Mouse (Mus musculus) liver, adult 2 months (tissue): ENCODE results near the gene Lrg1. TPM values are rescaled to one million over a fixed set of nuclear protein-coding genes. Genes with fewer than 3 reads are reported as not detected.

Experiments used
- DNase-seq: peaks from one replicate; pipeline ENCODE4 v3.0.0-alpha.2; 2011; ENCODE audit warnings: low read depth, low spot score; ENCODE audit errors: extremely low read depth
- H3K27ac ChIP-seq: fragments of 200-500 bp; replicated peaks from 2 replicates; pipeline ENCODE4 v1.5.1; 2012; ENCODE audit warnings: low read depth, mild to moderate bottlenecking, control low read depth, inconsistent platforms, low read length; ENCODE audit not compliant: insufficient read depth
- H3K27me3 ChIP-seq: fragments of 200-500 bp; 2 replicates; pipeline ENCODE4 v1.6.1; 2012; ENCODE audit warnings: mild to moderate bottlenecking, moderate library complexity, low read length, inconsistent platforms; ENCODE audit not compliant: control insufficient read depth, insufficient read depth
- H3K36me3 ChIP-seq: fragments of 200-500 bp; 2 replicates; pipeline ENCODE4 v1.6.1; 2012; ENCODE audit warnings: low read length, inconsistent platforms; ENCODE audit not compliant: control insufficient read depth, insufficient read depth
- H3K4me1 ChIP-seq: fragments of 200-500 bp; 2 replicates; pipeline ENCODE4 v1.6.1; 2011; ENCODE audit warnings: low read length; ENCODE audit not compliant: control insufficient read depth, insufficient read depth
- H3K4me3 ChIP-seq: fragments of 200-500 bp; 2 replicates; pipeline ENCODE4 v1.5.1; 2011; ENCODE audit warnings: low read depth, mild to moderate bottlenecking, control low read depth, low read length, moderate library complexity; ENCODE audit not compliant: insufficient read depth
- H3K79me2 ChIP-seq: fragments of 200-500 bp; 2 replicates; pipeline ENCODE4 v1.6.1; 2012; ENCODE audit warnings: inconsistent platforms, mild to moderate bottlenecking, low read length, moderate library complexity; ENCODE audit not compliant: control insufficient read depth, insufficient read depth
- H3K9ac ChIP-seq: fragments of 200-500 bp; 2 replicates; pipeline ENCODE4 v1.6.1; 2012; ENCODE audit warnings: low read depth, mild to moderate bottlenecking, control low read depth, inconsistent platforms, low read length
- CTCF ChIP-seq: fragments of 200-500 bp; IDR thresholded peaks from 2 replicates; pipeline ENCODE4 v1.5.1; 2011; ENCODE audit warnings: low read depth, low read length, control low read depth
- POLR2A ChIP-seq: fragments of 200-500 bp; IDR thresholded peaks from 2 replicates; pipeline ENCODE4 v1.6.1; 2011; ENCODE audit warnings: low read length, control low read depth; ENCODE audit not compliant: insufficient read depth; ENCODE audit errors: extremely low read depth
- whole genome bisulfite sequencing: fragments of 180-500 bp; shearing (Covaris S2); methylation state at CpG from one replicate; pipeline ENCODE4 v1.1.7; 2018; 5-methylcytosine and 5-hydroxymethylcytosine counted together
- polyA plus RNA-seq: library from polyadenylated mRNA; depleted of rRNA; stranded (reverse); fragments of >200 nt; gene quantifications from 2 replicates; pipeline ENCODE4 v1.2.3, GENCODE M21; 2012; rRNA removed
- total RNA-seq: library from RNA; depleted of rRNA; stranded (reverse); fragments of >200 nt; gene quantifications from 2 replicates; pipeline ENCODE4 v1.2.3, GENCODE M21; 2014; rRNA removed

Lrg1 gene
- 90.0 and 116 TPM in 2 replicates for total RNA-seq
- polyA plus RNA-seq = 543 and 600 TPM in 2 replicates

GRCm38 (mm10) chr17:56121826-56122225 is at the start of gene Lrg1:
Gene Lrg1 (minus strand): TSS chr17:56122001.
- Histone ChIP-seq H3K79me2 (peaks cover 10% of the 10 kb centered on the region; the same call in 1 of the 2 replicates), H3K4me3 (peak within 1 kb of the TSS; percentile 86), H3K36me3 (no peaks in the 10 kb centered on the region), H3K4me1 (peaks cover 13% of the 10 kb centered on the region), H3K9ac (peak within 1 kb of the TSS; percentile 92), H3K27ac (peak within 1 kb of the TSS; percentile 95), H3K27me3 (no peaks in the 10 kb centered on the region)
- no peak for TF ChIP-seq POLR2A
- TF ChIP-seq CTCF = no peak
- WGBS = 8% methylated on average over 2 of the region's 2 CpGs
- peak; percentile 84 for DNase-seq

DNA sequence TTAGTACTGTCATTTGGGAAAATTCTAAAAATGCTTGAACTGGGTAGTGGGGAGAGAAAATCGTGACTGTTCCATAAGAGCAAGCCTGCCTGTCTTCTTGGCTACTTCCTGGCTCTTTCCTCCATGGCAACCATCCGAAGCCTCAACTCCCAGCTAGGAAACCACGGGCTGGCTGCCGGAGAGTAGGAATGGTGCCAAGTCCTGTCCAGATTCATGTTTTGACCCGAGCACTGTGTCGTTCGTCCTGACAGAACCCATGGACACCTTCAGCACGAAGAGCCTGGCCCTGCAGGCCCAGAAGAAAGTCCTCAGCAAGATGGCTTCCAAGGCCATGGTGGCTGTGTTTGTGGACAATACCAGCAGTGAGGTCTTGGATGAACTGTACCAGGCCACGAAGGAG is 49.7 kb upstream of the Lrg1 start:
- DNase-seq = peak; percentile 73
- 22% methylated on average over 9 of the region's 9 CpGs for WGBS

GRCm38 (mm10) chr17:56170636-56171035 is 48.8 kb upstream of the Lrg1 start:
- 43% methylated on average over 10 of the region's 10 CpGs for WGBS
- Histone ChIP-seq H3K4me1 (peaks cover 44% of the 10 kb centered on the region), H3K27me3 (no peaks in the 10 kb centered on the region), H3K4me3 (no peak overlapping the region), H3K9ac (peak overlapping the region; percentile 31), H3K27ac (peak overlapping the region; percentile 91), H3K79me2 (peaks cover 16% of the 10 kb centered on the region), H3K36me3 (peaks cover 3% of the 10 kb centered on the region; the same call in 1 of the 2 replicates)
- TF ChIP-seq POLR2A (no peak), CTCF (0 out of 2 replicates have a peak, but pooled peaks have one; percentile 5)
- DNase-seq = peak; percentile 87

More for the DNA sequence above, 49.7 kb upstream of the Lrg1 start:
- H3K27ac ChIP-seq = peak overlapping the region; percentile 91
- TF ChIP-seq POLR2A (no peak), CTCF (no peak)
- H3K4me3 ChIP-seq = peak overlapping the region; percentile 3; the same call in 1 of the 2 replicates
- H3K36me3 ChIP-seq = peaks cover 7% of the 10 kb centered on the region; the same call in 1 of the 2 replicates
- H3K9ac ChIP-seq = peak overlapping the region; percentile 51
- H3K79me2 ChIP-seq = peaks cover 16% of the 10 kb centered on the region
- peaks cover 40% of the 10 kb centered on the region for H3K4me1 ChIP-seq
- no peaks in the 10 kb centered on the region for H3K27me3 ChIP-seq

DNA sequence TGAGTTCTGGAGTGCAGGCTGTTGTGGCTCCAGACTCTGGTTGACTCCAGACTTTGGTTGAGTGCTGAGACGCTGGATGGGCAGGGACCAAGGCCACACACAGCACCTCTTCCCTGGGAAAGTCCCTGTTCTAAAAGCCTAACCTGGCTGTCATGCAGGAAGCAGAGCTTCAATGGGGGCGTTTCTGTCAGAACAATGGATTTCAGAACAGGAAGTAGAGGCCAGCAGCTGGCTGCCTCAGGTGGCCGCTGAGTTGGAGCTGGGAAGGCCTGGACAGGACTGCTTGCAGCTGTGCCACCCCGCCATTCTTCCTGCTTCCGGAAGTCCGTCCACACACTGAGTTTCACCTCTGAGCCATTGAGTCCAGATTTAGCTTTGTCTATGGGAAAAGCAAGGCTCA is 48.0 kb upstream of the Lrg1 start:
- peak overlapping the region; percentile 9 for H3K9ac ChIP-seq
- no peak overlapping the region for H3K4me3 ChIP-seq
- H3K27ac ChIP-seq = peak overlapping the region; percentile 91
- peaks cover 16% of the 10 kb centered on the region for H3K79me2 ChIP-seq
- TF ChIP-seq CTCF (no peak), POLR2A (no peak)
- no peaks in the 10 kb centered on the region for H3K27me3 ChIP-seq
- WGBS = 23% methylated on average over 6 of the region's 6 CpGs
- peaks cover 3% of the 10 kb centered on the region; the same call in 1 of the 2 replicates for H3K36me3 ChIP-seq
- no peak for DNase-seq
- H3K4me1 ChIP-seq = peaks cover 44% of the 10 kb centered on the region

DNA sequence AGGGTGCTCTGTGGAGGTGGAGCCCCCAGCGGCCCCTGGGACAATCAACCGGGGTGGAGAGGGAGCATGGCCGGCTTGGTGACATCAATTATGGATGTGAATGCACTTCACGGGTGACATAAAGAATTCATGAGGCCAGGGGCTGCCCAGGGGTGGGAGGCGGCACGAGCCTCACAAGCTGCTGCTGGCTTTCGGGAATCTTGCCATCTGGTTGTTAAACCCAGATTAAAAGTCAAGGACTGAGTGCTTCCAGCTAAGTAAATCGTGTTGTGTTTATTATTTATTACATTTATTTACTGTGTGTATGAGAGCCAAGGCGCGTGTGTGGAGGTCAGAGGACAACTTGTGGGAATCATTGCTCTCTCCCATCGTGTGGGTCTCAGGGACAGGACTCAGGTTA is 43.9 kb upstream of the Lrg1 start:
- peaks cover 14% of the 10 kb centered on the region for H3K79me2 ChIP-seq
- H3K27me3 ChIP-seq = no peaks in the 10 kb centered on the region
- 31% methylated on average over 11 of the region's 11 CpGs for WGBS
- peak; percentile 92 for DNase-seq
- H3K36me3 ChIP-seq = no peaks in the 10 kb centered on the region
- H3K9ac ChIP-seq = peak overlapping the region; percentile 37; the same call in 1 of the 2 replicates
- H3K4me1 ChIP-seq = peaks cover 37% of the 10 kb centered on the region
- peak overlapping the region; percentile 72 for H3K27ac ChIP-seq
- no peak for TF ChIP-seq CTCF
- TF ChIP-seq POLR2A = no peak
- peak overlapping the region; percentile 5; the same call in 1 of the 2 replicates for H3K4me3 ChIP-seq

DNA sequence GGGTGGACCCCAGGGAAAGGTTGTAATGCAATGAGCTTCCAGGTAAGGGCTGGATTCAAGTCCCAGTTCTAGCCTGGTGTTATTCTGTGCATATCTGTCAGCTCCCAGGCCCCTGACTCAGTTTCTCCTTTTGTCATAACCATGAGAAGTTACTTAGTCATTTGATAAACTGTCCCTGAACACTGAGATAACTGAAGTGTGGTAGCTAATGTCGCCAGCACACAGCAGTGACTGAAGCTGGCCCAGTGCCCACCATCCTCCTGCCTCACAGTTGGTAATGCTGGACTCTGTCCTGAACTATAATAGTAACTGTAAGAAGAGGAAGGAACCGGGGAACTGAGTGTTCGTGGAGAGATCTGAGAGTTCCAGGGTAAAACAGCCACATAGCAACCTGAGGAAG is 42.7 kb upstream of the Lrg1 start:
- H3K27ac ChIP-seq = peak overlapping the region; percentile 97
- 20% methylated on average over 3 of the region's 3 CpGs for WGBS

More for the DNA sequence above, 42.7 kb upstream of the Lrg1 start:
- Histone ChIP-seq H3K4me3 (no peak overlapping the region), H3K9ac (no peak overlapping the region; the same call in 1 of the 2 replicates), H3K79me2 (peaks cover 14% of the 10 kb centered on the region), H3K36me3 (no peaks in the 10 kb centered on the region), H3K27me3 (no peaks in the 10 kb centered on the region), H3K4me1 (peaks cover 33% of the 10 kb centered on the region)
- DNase-seq = peak; percentile 48
- TF ChIP-seq POLR2A (no peak), CTCF (no peak)
